Mouse (Mus musculus) lung, postnatal 0 days (tissue): ENCODE measurements at regions not wholly inside any gene's neighbourhood (a gene's known extent, or its start where the extent isn't known, plus 50 kb on each side); places are given as distances from the start of the nearest gene placed in this dataset.

Source experiments
- ATAC-seq: fragments of 200-750 bp; cut with Nextera tagmentation; 2 replicates; pipeline ENCODE4 v1.8.0; 2017; ENCODE audit warnings: moderate library complexity
- DNase-seq: peaks from one replicate; pipeline ENCODE4 v3.0.0-alpha.2; 2016; ENCODE audit warnings: low spot score
- H3K27ac ChIP-seq: fragments of 300-500 bp; sonication (generic); 2 replicates; pipeline ENCODE4 v1.5.1; 2014; ENCODE audit warnings: antibody characterized with exemption, mild to moderate bottlenecking, low read length, mixed read lengths
- H3K27me3 ChIP-seq: fragments of 300-500 bp; sonication (generic); replicated peaks from 2 replicates; pipeline ENCODE4 v1.6.1; 2014; ENCODE audit warnings: low read length, mixed read lengths; ENCODE audit not compliant: insufficient read depth
- H3K36me3 ChIP-seq: fragments of 300-500 bp; sonication (generic); 2 replicates; pipeline ENCODE4 v1.6.1; 2014; ENCODE audit warnings: low read length, mixed read lengths; ENCODE audit not compliant: insufficient read depth
- H3K4me1 ChIP-seq: fragments of 300-500 bp; sonication (generic); 2 replicates; pipeline ENCODE4 v1.6.1; 2014; ENCODE audit warnings: antibody characterized with exemption, low read depth, low read length, mixed read lengths; ENCODE audit not compliant: insufficient read depth
- H3K4me2 ChIP-seq: fragments of 300-500 bp; sonication (generic); replicated peaks from 2 replicates; pipeline ENCODE4 v1.6.1; 2014; ENCODE audit warnings: low read depth, mild to moderate bottlenecking, low read length, moderate library complexity, mixed read lengths
- H3K4me3 ChIP-seq: fragments of 300-500 bp; sonication (generic); 2 replicates; pipeline ENCODE4 v1.5.1; 2014; ENCODE audit warnings: low read depth, low read length
- H3K9ac ChIP-seq: fragments of 300-500 bp; sonication (generic); replicated peaks from 2 replicates; pipeline ENCODE4 v1.6.1; 2014; ENCODE audit warnings: low read depth, mild to moderate bottlenecking
- H3K9me3 ChIP-seq: fragments of 300-500 bp; sonication (generic); 2 replicates; pipeline ENCODE4 v1.6.1; 2016; ENCODE audit warnings: low read length, mixed read lengths
- CTCF ChIP-seq: IDR thresholded peaks from 2 replicates; pipeline ENCODE4 v1.5.1; 2016; ENCODE audit warnings: antibody characterized with exemption, mild to moderate bottlenecking
- EP300 ChIP-seq: IDR thresholded peaks from 2 replicates; pipeline ENCODE4 v1.6.1; 2016; ENCODE audit warnings: antibody characterized with exemption, mild to moderate bottlenecking, control low read depth
- WGBS: fragments of 180-500 bp; shearing (Covaris S2); extraction: QIAGEN DNeasy Blood & Tissue Kit; methylation state at CpG from one replicate; pipeline ENCODE4 v1.1.7; 2014; 5-methylcytosine and 5-hydroxymethylcytosine counted together

- no peaks in the 10 kb centered on the region for H3K4me1 ChIP-seq
- H3K4me3 ChIP-seq = no peak overlapping the region
- no peaks in the 10 kb centered on the region for H3K9me3 ChIP-seq
- ATAC-seq = no peak
- TF ChIP-seq EP300 (no peak), CTCF (peak; percentile 37)
- H3K27ac ChIP-seq = no peak overlapping the region
- H3K27me3 ChIP-seq = no peaks in the 10 kb centered on the region
- WGBS = 63% methylated on average over 2 of the region's 2 CpGs
- no peak for DNase-seq
- H3K36me3 ChIP-seq = no peaks in the 10 kb centered on the region
- no peak overlapping the region for H3K9ac ChIP-seq
- H3K4me2 ChIP-seq = no peak overlapping the region
These were observed 80.6 kb downstream of the Fam53a start for GRCm38 (mm10) chr5:33548800-33549199.

- TF ChIP-seq CTCF = peak; percentile 85
- TF ChIP-seq EP300 = no peak
- no peaks in the 10 kb centered on the region for H3K4me1 ChIP-seq
- H3K9ac ChIP-seq = no peak overlapping the region
- 15% methylated on average over 5 of the region's 5 CpGs for WGBS
- no peak overlapping the region for H3K4me2 ChIP-seq
- H3K4me3 ChIP-seq = no peak overlapping the region
- no peak overlapping the region for H3K27ac ChIP-seq
- H3K27me3 ChIP-seq = 0 out of 2 replicates have a peak, but pooled peaks cover 3% of the 10 kb centered on the region
- peak; percentile 38; the same call in 1 of the 2 replicates for ATAC-seq
- no peaks in the 10 kb centered on the region for H3K9me3 ChIP-seq
- no peak for DNase-seq
- H3K36me3 ChIP-seq = no peaks in the 10 kb centered on the region
These were observed 86.1 kb downstream of the Fam53a start for GRCm38 (mm10) chr5:33543372-33543771.

DNA sequence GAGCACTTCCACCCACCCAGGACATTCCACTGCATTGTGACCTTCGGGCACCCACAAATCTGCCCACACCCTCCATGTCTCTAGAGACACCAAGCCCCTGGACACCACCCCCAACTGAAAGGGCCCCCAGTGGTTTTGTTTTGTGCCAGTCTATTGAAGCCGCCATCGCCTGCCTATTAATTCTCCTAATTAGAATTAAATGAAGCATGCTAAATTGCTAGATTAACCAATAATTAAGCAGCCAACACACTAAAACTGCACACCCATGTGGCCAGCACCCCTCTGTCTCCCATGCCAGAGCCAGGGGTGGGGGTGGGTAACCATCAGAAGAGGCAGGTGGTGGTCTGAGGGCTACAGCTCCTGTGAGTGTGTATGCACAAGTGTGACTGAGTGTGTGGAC lies 86.8 kb downstream of the Fam53a start:
- H3K27me3 ChIP-seq = 0 out of 2 replicates have a peak, but pooled peaks cover 3% of the 10 kb centered on the region
- TF ChIP-seq CTCF (no peak), EP300 (no peak)
- H3K36me3 ChIP-seq = no peaks in the 10 kb centered on the region
- ATAC-seq (no peak), DNase-seq (no peak)
- no peak overlapping the region for H3K4me3 ChIP-seq
- H3K4me1 ChIP-seq = no peaks in the 10 kb centered on the region
- 87% methylated on average over 3 of the region's 3 CpGs for WGBS
- no peaks in the 10 kb centered on the region for H3K9me3 ChIP-seq
- H3K9ac ChIP-seq = no peak overlapping the region
- no peak overlapping the region for H3K27ac ChIP-seq
- H3K4me2 ChIP-seq = no peak overlapping the region

DNA sequence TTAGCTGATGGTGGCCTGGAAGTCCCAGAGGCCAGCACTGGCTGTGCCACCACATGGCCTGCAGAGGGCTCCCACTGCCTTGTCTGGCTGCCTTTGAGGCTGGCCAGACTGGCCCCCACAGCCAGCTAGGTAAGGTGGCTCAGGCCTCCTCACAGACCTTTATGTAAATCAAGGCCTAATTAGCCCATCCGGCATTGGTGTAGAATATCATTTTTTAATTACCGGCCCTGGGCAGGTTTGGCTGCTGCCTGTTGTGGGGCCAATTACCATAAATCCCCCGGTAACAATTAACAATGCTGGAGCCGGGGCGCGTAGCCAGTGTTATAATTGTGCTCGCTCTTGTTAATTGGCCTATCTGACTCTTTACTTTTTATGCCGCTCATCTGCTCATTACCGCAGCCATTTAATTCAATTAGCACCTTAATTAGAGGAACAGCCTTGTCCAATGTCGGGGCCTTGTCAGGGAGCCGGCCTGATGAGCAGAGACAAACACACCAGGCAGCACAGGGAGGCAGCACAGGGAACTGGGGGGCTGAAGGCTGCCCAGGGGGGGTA lies 87.4 kb downstream of the Fam53a start:
- Histone ChIP-seq H3K4me3 (no peak overlapping the region), H3K4me2 (no peak overlapping the region), H3K9ac (no peak overlapping the region), H3K36me3 (no peaks in the 10 kb centered on the region), H3K4me1 (no peaks in the 10 kb centered on the region), H3K27me3 (0 out of 2 replicates have a peak, but pooled peaks cover 3% of the 10 kb centered on the region), H3K27ac (no peak overlapping the region), H3K9me3 (no peaks in the 10 kb centered on the region)
- WGBS = 76% methylated on average over 11 of the region's 11 CpGs
- DNase-seq (no peak), ATAC-seq (no peak)
- TF ChIP-seq CTCF (peak; percentile 41), EP300 (no peak)

- Histone ChIP-seq H3K27ac (no peak overlapping the region), H3K4me2 (no peak overlapping the region), H3K27me3 (0 out of 2 replicates have a peak, but pooled peaks cover 3% of the 10 kb centered on the region), H3K9me3 (no peaks in the 10 kb centered on the region), H3K36me3 (no peaks in the 10 kb centered on the region), H3K4me1 (no peaks in the 10 kb centered on the region), H3K4me3 (no peak overlapping the region), H3K9ac (no peak overlapping the region)
- DNase-seq (no peak), ATAC-seq (no peak)
- no peak for TF ChIP-seq CTCF
- no peak for TF ChIP-seq EP300
- WGBS = 47% methylated on average over 23 of the region's 23 CpGs
These were observed 89.2 kb downstream of the Fam53a start for GRCm38 (mm10) chr5:33540259-33540658.

DNA sequence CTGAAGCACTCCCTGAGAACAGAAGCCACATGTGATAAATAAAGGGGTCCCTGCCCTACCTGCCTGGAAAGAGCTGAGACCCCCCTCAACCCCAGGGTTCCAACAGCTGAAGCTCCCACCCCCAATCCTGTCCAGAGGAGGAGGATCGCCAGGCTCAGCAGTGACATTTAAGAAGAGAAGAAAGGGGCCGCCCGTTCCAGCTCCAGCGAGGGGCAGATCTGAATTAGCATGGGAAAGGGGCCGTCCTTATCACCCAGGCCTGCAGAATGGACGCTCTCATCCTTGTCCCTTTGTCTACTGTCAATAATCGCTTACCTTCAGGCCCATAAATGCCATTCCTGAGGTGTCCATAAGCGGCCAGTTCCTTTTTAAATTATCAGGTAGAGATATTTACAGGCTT lies 92.0 kb downstream of the Fam53a start:
- Histone ChIP-seq H3K4me2 (no peak overlapping the region), H3K9ac (no peak overlapping the region), H3K27ac (no peak overlapping the region), H3K4me1 (no peaks in the 10 kb centered on the region), H3K4me3 (no peak overlapping the region), H3K27me3 (0 out of 2 replicates have a peak, but pooled peaks cover 7% of the 10 kb centered on the region), H3K9me3 (no peaks in the 10 kb centered on the region), H3K36me3 (no peaks in the 10 kb centered on the region)
- 27% methylated on average over 8 of the region's 8 CpGs for WGBS
- ATAC-seq (no peak), DNase-seq (no peak)
- no peak for TF ChIP-seq EP300
- no peak for TF ChIP-seq CTCF
